Mouse (Mus musculus) MEL (cell line): ENCODE measurements at regions not wholly inside any gene's neighbourhood (a gene's known extent, or its start where the extent isn't known, plus 50 kb on each side); places are given as distances from the start of the nearest gene placed in this dataset.

Source experiments
- DNase-seq: peaks from one replicate; pipeline ENCODE4 v3.0.0; 2011; ENCODE audit warnings: low read depth, low spot score
- H3K27ac ChIP-seq: 2 replicates; pipeline ENCODE4 v1.5.1; 2012; ENCODE audit warnings: low read depth, mild to moderate bottlenecking, control low read depth, low read length, moderate library complexity; ENCODE audit not compliant: control insufficient read depth
- H3K27me3 ChIP-seq, 2 experiments: fragments of 150-350 bp in 1 of 2; sonication (generic) in 1 of 2; 2 replicates each; pipeline ENCODE4 v1.6.1; 2012; ENCODE audit warnings: low read length in 2 of 2, mild to moderate bottlenecking in 2 of 2, improper control_type of control experiment in 1 of 2, moderate library complexity in 1 of 2; ENCODE audit not compliant: insufficient read depth in 2 of 2, control insufficient read depth in 1 of 2
- H3K36me3 ChIP-seq, 2 experiments: 2 replicates each; pipeline ENCODE4 v1.6.1; 2012 to 2014; ENCODE audit warnings: low read length in 2 of 2, improper control_type of control experiment in 1 of 2, inconsistent platforms in 1 of 2, mild to moderate bottlenecking in 1 of 2; ENCODE audit not compliant: insufficient read depth in 2 of 2, control insufficient read depth in 1 of 2
- H3K4me1 ChIP-seq, 2 experiments: fragments of 150-350 bp in 1 of 2; sonication (generic) in 1 of 2; 2 replicates each; pipeline ENCODE4 v1.6.1; 2012; ENCODE audit warnings: low read length in 2 of 2, improper control_type of control experiment in 1 of 2, mild to moderate bottlenecking in 1 of 2; ENCODE audit not compliant: insufficient read depth in 2 of 2, control insufficient read depth in 1 of 2
- H3K4me3 ChIP-seq, 2 experiments: fragments of 150-350 bp in 1 of 2; sonication (generic) in 1 of 2; 2 replicates each; pipeline ENCODE4 v1.5.1; 2012; ENCODE audit warnings: low read depth in 2 of 2, low read length in 2 of 2, mild to moderate bottlenecking in 2 of 2, moderate library complexity in 2 of 2, control low read depth in 1 of 2, improper control_type of control experiment in 1 of 2; ENCODE audit not compliant: control insufficient read depth in 1 of 2, insufficient read depth in 1 of 2
- H3K79me2 ChIP-seq: 2 replicates; pipeline ENCODE4 v1.6.1; 2012; ENCODE audit warnings: mild to moderate bottlenecking, low read length, moderate library complexity; ENCODE audit not compliant: control insufficient read depth, poor library complexity, insufficient read depth
- H3K9ac ChIP-seq: 2 replicates; pipeline ENCODE4 v1.6.1; 2012; ENCODE audit warnings: low read depth, mild to moderate bottlenecking, control low read depth, low read length, moderate library complexity; ENCODE audit not compliant: control insufficient read depth, poor library complexity, severe bottlenecking
- H3K9me3 ChIP-seq: fragments of 150-350 bp; sonication (generic); replicated peaks from 2 replicates; pipeline ENCODE4 v1.6.1; 2012; ENCODE audit warnings: mild to moderate bottlenecking, low read length, improper control_type of control experiment, moderate library complexity; ENCODE audit not compliant: insufficient read depth
- CTCF ChIP-seq, 3 experiments: IDR thresholded peaks in 2 of 3; conservative IDR thresholded peaks in 1 of 3; 2 replicates each; pipeline ENCODE4 v1.5.1; 2011 to 2012; ENCODE audit warnings: low read length in 3 of 3, low read depth in 2 of 3, mild to moderate bottlenecking in 2 of 3, improper control_type of control experiment in 1 of 3, inconsistent platforms in 1 of 3, mixed read lengths in 1 of 3, moderate library complexity in 1 of 3; ENCODE audit not compliant: control insufficient read depth in 1 of 3, insufficient read depth in 1 of 3, poor library complexity in 1 of 3, severe bottlenecking in 1 of 3
- E2F4 ChIP-seq: IDR thresholded peaks from 2 replicates; pipeline ENCODE4 v1.6.1; 2011; ENCODE audit warnings: low read depth, low read length, improper control_type of control experiment, borderline replicate concordance
- EP300 ChIP-seq, 2 experiments: IDR thresholded peaks; 2 replicates each; pipeline ENCODE4 v1.6.1; 2011; ENCODE audit warnings: improper control_type of control experiment in 2 of 2, low read length in 2 of 2, low read depth in 1 of 2, mild to moderate bottlenecking in 1 of 2
- GABPA ChIP-seq: IDR thresholded peaks from 2 replicates; pipeline ENCODE4 v1.6.1; 2012; ENCODE audit warnings: low read depth, mild to moderate bottlenecking, inconsistent platforms, low read length, improper control_type of control experiment, moderate library complexity
- GATA1 ChIP-seq: IDR thresholded peaks from 2 replicates; pipeline ENCODE4 v1.6.1; 2011; ENCODE audit warnings: low read depth, low read length, improper control_type of control experiment
- HCFC1 ChIP-seq: IDR thresholded peaks from 2 replicates; pipeline ENCODE4 v1.6.1; 2012; ENCODE audit warnings: low read depth, mild to moderate bottlenecking, inconsistent platforms, low read length, improper control_type of control experiment, moderate library complexity
- JUND ChIP-seq: IDR thresholded peaks from 2 replicates; pipeline ENCODE4 v1.6.1; 2011; ENCODE audit warnings: low read depth, mild to moderate bottlenecking, improper control_type of control experiment, low read length
- KAT2A ChIP-seq: conservative IDR thresholded peaks from 2 replicates; pipeline ENCODE4 v1.6.1; 2012; ENCODE audit warnings: low read depth, low read length, improper control_type of control experiment, inconsistent platforms
- MAX ChIP-seq: IDR thresholded peaks from 2 replicates; pipeline ENCODE4 v1.6.1; 2011; ENCODE audit warnings: low read length, improper control_type of control experiment
- MEF2A ChIP-seq: IDR thresholded peaks from 2 replicates; pipeline ENCODE4 v1.6.1; 2014; ENCODE audit warnings: low read depth, mild to moderate bottlenecking, inconsistent platforms, low read length, improper control_type of control experiment; ENCODE audit not compliant: poor library complexity, insufficient replicate concordance, severe bottlenecking; ENCODE audit errors: extremely low read depth
- MXI1 ChIP-seq: IDR thresholded peaks from 2 replicates; pipeline ENCODE4 v1.6.1; 2011; ENCODE audit warnings: mild to moderate bottlenecking, low read depth, low read length, improper control_type of control experiment
- MYB ChIP-seq: IDR thresholded peaks from 2 replicates; pipeline ENCODE4 v1.6.1; 2011; ENCODE audit warnings: mild to moderate bottlenecking, low read depth, low read length, improper control_type of control experiment
- NELFE ChIP-seq: IDR thresholded peaks from 2 replicates; pipeline ENCODE4 v1.6.1; 2011; ENCODE audit warnings: low read depth, low read length, improper control_type of control experiment
- POLR2A ChIP-seq, 2 experiments: IDR thresholded peaks; 2 replicates each; pipeline ENCODE4 v1.6.1; 2011 to 2012; ENCODE audit warnings: low read length in 2 of 2, mild to moderate bottlenecking in 2 of 2, control low read depth in 1 of 2, improper control_type of control experiment in 1 of 2, low read depth in 1 of 2, moderate library complexity in 1 of 2; ENCODE audit not compliant: control insufficient read depth in 1 of 2, insufficient read depth in 1 of 2, poor library complexity in 1 of 2
- POLR2AphosphoS5 ChIP-seq: IDR thresholded peaks from 2 replicates; pipeline ENCODE4 v1.6.1; 2012; ENCODE audit warnings: low read depth, borderline replicate concordance, mild to moderate bottlenecking, inconsistent platforms, low read length, moderate library complexity, mixed read lengths
- RAD21 ChIP-seq: IDR thresholded peaks from 2 replicates; pipeline ENCODE4 v1.6.1; 2011; ENCODE audit warnings: mild to moderate bottlenecking, low read depth, low read length, improper control_type of control experiment
- SMC3 ChIP-seq: IDR thresholded peaks from 2 replicates; pipeline ENCODE4 v1.6.1; 2011; ENCODE audit warnings: low read depth, low read length, improper control_type of control experiment
- TAL1 ChIP-seq: IDR thresholded peaks from 2 replicates; pipeline ENCODE4 v1.6.1; 2012; ENCODE audit warnings: mild to moderate bottlenecking, inconsistent platforms, low read length, moderate library complexity, mixed read lengths
- TBP ChIP-seq: IDR thresholded peaks from 2 replicates; pipeline ENCODE4 v1.8.0; 2011; ENCODE audit warnings: low read depth, low read length, improper control_type of control experiment
- USF2 ChIP-seq, 2 experiments: IDR thresholded peaks; 2 replicates each; pipeline ENCODE4 v1.6.1; 2011 to 2012; ENCODE audit warnings: improper control_type of control experiment in 2 of 2, low read length in 2 of 2, borderline replicate concordance in 1 of 2, inconsistent platforms in 1 of 2, low read depth in 1 of 2, mild to moderate bottlenecking in 1 of 2; ENCODE audit not compliant: insufficient read depth in 1 of 2
- ZKSCAN1 ChIP-seq: IDR thresholded peaks from 2 replicates; pipeline ENCODE4 v1.6.1; 2012; ENCODE audit warnings: low read depth, mild to moderate bottlenecking, inconsistent platforms, low read length, improper control_type of control experiment, moderate library complexity
- ZMIZ1 ChIP-seq: IDR thresholded peaks from 2 replicates; pipeline ENCODE4 v1.6.1; 2012; ENCODE audit warnings: low read depth, mild to moderate bottlenecking, inconsistent platforms, low read length, improper control_type of control experiment, moderate library complexity
- ZNF384 ChIP-seq: IDR thresholded peaks from 2 replicates; pipeline ENCODE4 v1.6.1; 2012; ENCODE audit warnings: low read depth, mild to moderate bottlenecking, inconsistent platforms, low read length, improper control_type of control experiment

DNA sequence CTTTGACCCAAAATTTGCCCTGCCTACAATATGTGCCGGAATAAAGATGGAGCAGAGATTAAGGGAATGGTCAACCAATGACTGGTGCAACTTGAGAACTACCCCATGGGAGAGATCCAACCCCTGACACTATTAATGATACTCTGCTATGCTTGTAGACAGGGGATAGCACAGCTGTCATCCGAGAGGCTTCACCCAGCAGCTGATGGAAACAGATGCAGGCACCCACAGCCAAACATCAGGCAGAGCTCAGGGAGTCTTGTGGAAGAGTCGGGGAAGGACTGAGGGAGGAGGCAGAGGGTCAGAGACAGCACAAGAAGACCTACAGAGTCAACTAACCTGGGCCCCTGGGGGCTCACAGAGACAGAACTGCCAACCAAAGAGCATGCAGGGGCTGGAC is 395.8 kb downstream of the Cd83 start:
- Histone ChIP-seq H3K4me3 (no peak overlapping the region), H3K27ac (no peak overlapping the region), H3K36me3 (no peaks in the 10 kb centered on the region), H3K79me2 (no peaks in the 10 kb centered on the region), H3K27me3 (no peaks in the 10 kb centered on the region), H3K4me1 (no peaks in the 10 kb centered on the region), H3K9me3 (no peaks in the 10 kb centered on the region), H3K9ac (no peak overlapping the region)
- no peak for DNase-seq
- TF ChIP-seq RAD21 (no peak), USF2 (IDR thresholded peaks at IDR 0.05; ENCODE audit: borderline replicate concordance in 1 of 2, insufficient read depth in 1 of 2, low read depth in 1 of 2, low read length in 2 of 2) (no peak), POLR2AphosphoS5 (no peak), GABPA (no peak), JUND (no peak), TBP (no peak), HCFC1 (no peak), GATA1 (no peak), E2F4 (no peak), TAL1 (no peak)

DNA sequence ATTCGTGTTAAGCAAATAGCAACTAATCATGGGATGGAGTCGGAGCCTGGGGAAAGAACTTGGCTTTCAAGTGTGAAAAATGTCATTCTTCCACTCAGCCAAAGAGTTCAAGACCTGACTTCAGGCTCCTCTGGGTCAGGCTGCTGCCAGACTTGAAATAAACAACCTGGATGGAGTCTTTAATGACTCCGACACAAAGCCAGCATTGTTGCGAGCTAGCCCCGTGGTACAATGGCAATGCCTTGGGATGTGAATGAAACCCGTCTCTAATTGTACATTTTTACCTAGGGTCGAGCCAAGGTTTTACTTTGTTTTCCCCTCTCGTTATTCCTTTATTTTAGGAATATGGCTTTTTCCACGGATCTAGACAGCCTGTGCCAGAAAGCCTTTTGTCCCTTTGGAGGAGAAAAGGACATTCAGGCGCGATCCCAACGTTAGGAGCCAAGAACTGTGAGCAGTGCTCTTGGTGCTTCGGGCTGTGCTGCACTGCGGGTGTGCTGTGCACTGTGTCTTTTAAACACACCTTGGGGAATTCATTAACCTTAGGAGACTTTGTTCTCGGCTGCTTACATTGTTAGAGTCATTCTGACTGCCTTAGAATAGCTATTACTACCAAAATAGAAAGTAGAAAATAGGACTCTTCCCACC is 398.1 kb downstream of the Cd83 start:
- H3K27me3 ChIP-seq, result no peaks in the 10 kb centered on the region
- no peak overlapping the region for H3K9ac ChIP-seq
- no peaks in the 10 kb centered on the region for H3K79me2 ChIP-seq
- DNase-seq, result no peak
- no peaks in the 10 kb centered on the region for H3K4me1 ChIP-seq
- H3K36me3 ChIP-seq, result no peaks in the 10 kb centered on the region
- H3K27ac ChIP-seq, result no peak overlapping the region
- H3K9me3 ChIP-seq, result no peaks in the 10 kb centered on the region
- H3K4me3 ChIP-seq, result no peak overlapping the region
- TF ChIP-seq E2F4 (no peak), ZKSCAN1 (no peak), CTCF (IDR thresholded peaks at IDR 0.05 in 2 of 3, conservative IDR thresholded peaks at IDR 0.05 in 1 of 3; ENCODE audit: control insufficient read depth in 1 of 3, insufficient read depth in 1 of 3, low read depth in 2 of 3, low read length in 3 of 3, poor library complexity in 1 of 3, severe bottlenecking in 1 of 3) (no peak), ZNF384 (no peak), EP300 (IDR thresholded peaks at IDR 0.05; ENCODE audit: low read depth in 1 of 2, low read length in 2 of 2) (no peak), GABPA (no peak), MXI1 (no peak), POLR2A (IDR thresholded peaks at IDR 0.05; ENCODE audit: control insufficient read depth in 1 of 2, insufficient read depth in 1 of 2, low read depth in 1 of 2, low read length in 2 of 2, poor library complexity in 1 of 2) (no peak), KAT2A (no peak), NELFE (no peak), MAX (no peak), TAL1 (no peak), MYB (no peak), SMC3 (no peak), ZMIZ1 (no peak), MEF2A (no peak)
- TF ChIP-seq, all 39 proteins: peak for 0
